Mouse (Mus musculus) layer of hippocampus, adult 9-11 months (tissue): ENCODE data around the gene Oaf.

Experiments used
- DNase-seq: peaks from one replicate; pipeline ENCODE4 v3.0.0; 2022

Oaf gene

GRCm38 (mm10) chr9:43239712-43240593 lies at the start of gene Oaf:
TSS of gene Oaf (minus strand) at chr9:43239911.
- peak; percentile 79 for DNase-seq

GRCm38 (mm10) chr9:43286870-43287269 lies 47.2 kb upstream of the Oaf start:
- peak; percentile 26 for DNase-seq

- DNase-seq, result no peak
Observed at GRCm38 (mm10) chr9:43285281-43285680, 45.6 kb upstream of the Oaf start.

GRCm38 (mm10) chr9:43284284-43284683 lies 44.6 kb upstream of the Oaf start:
- peak; percentile 62 for DNase-seq

GRCm38 (mm10) chr9:43273735-43274134 lies 34.0 kb upstream of the Oaf start:
- no peak for DNase-seq

GRCm38 (mm10) chr9:43271761-43272518 lies 32.2 kb upstream of the Oaf start:
- no peak for DNase-seq

- DNase-seq, result peak; percentile 52
Observed at GRCm38 (mm10) chr9:43270723-43271252, 31.1 kb upstream of the Oaf start.

GRCm38 (mm10) chr9:43269166-43269565 lies 29.5 kb upstream of the Oaf start:
- peak; percentile 53 for DNase-seq

GRCm38 (mm10) chr9:43267357-43267756 lies 27.6 kb upstream of the Oaf start:
- DNase-seq, result no peak

- no peak for DNase-seq
Observed at GRCm38 (mm10) chr9:43265194-43265593, 25.5 kb upstream of the Oaf start.

- DNase-seq, result no peak
Observed at GRCm38 (mm10) chr9:43263946-43264451, 24.3 kb upstream of the Oaf start.

- no peak for DNase-seq
Observed at GRCm38 (mm10) chr9:43262811-43263550, 23.3 kb upstream of the Oaf start.

GRCm38 (mm10) chr9:43262390-43262789 lies 22.7 kb upstream of the Oaf start:
- no peak for DNase-seq

GRCm38 (mm10) chr9:43261941-43262340 lies 22.2 kb upstream of the Oaf start:
- DNase-seq, result no peak

- DNase-seq, result no peak
Observed at GRCm38 (mm10) chr9:43261124-43261907, 21.6 kb upstream of the Oaf start.

GRCm38 (mm10) chr9:43260661-43261060 lies 20.9 kb upstream of the Oaf start:
- DNase-seq, result no peak

- no peak for DNase-seq
Observed at GRCm38 (mm10) chr9:43253271-43253681, 13.6 kb upstream of the Oaf start.

- no peak for DNase-seq
Observed at GRCm38 (mm10) chr9:43252790-43253189, 13.1 kb upstream of the Oaf start.

- no peak for DNase-seq
Observed at GRCm38 (mm10) chr9:43251786-43252185, 12.1 kb upstream of the Oaf start.

GRCm38 (mm10) chr9:43246738-43247180 lies 7.0 kb upstream of the Oaf start:
- DNase-seq, result no peak

GRCm38 (mm10) chr9:43245801-43246570 lies 6.3 kb upstream of the Oaf start:
- peak; percentile 46 for DNase-seq
